Mouse (Mus musculus) embryo, embryonic 10 days (tissue): ENCODE results near the gene Thtpa.

Source experiments
- DNase-seq: peaks from one replicate; pipeline ENCODE4 v3.0.0-alpha.2; 2015; ENCODE audit warnings: low spot score

The Thtpa gene

GRCm38 (mm10) chr14:55146324-55146723 lies 51.7 kb downstream of the Thtpa start:
- no peak for DNase-seq

- no peak for DNase-seq
These were observed 52.3 kb downstream of the Thtpa start for GRCm38 (mm10) chr14:55146829-55147401.

- DNase-seq = peak; percentile 82
These were observed 53.9 kb downstream of the Thtpa start for GRCm38 (mm10) chr14:55148363-55148915.
